In the genomic region with DNA sequence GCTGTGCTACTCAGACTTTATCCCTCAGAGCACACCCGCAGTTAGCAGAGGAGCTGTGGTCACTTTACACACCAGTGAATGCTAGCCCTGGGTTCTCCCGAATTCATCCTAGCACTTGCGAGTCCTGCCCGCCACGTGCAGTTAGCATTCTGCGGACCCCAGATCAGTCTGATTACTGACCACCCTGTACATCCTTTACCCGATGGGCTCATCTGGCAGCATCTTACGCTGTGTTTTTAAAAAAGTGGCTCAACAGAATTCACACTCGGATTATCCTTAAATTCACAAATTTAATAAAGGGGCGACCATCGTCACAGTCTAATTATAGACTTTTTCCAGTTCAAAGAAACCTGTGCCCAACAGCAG, we compare ENCODE assay signal across 8 mouse cellular contexts. TPM values are rescaled to one million over a fixed set of nuclear protein-coding genes. Genes with fewer than 3 reads are reported as not detected.
DNase-seq lines count a peak whose midpoint lies in the region; ATAC-seq lines count a peak whose summit lies in the region.

No protein-coding gene starts in this region.

- peak overlapping the region; percentile 83 for H3K27ac ChIP-seq in lung, embryonic 15.5 days
- H3K27ac ChIP-seq in embryonic facial prominence, embryonic 14.5 days (replicated peaks; ENCODE audit: low read depth, low read length), result peak overlapping the region; percentile 84
- peak overlapping the region; percentile 73 for H3K27ac ChIP-seq in intestine, embryonic 16.5 days (ENCODE audit: low read length)
- peak overlapping the region; percentile 80 for H3K27ac ChIP-seq in neural tube, embryonic 15.5 days (replicated peaks)

- H3K9me3 ChIP-seq in lung, embryonic 15.5 days, result no peaks in the 10 kb centered on the region
- no peaks in the 10 kb centered on the region for H3K9me3 ChIP-seq in embryonic facial prominence, embryonic 14.5 days (ENCODE audit: control insufficient read depth, low read length)
- H3K9me3 ChIP-seq in intestine, embryonic 16.5 days (ENCODE audit: control insufficient read depth, low read length), result no peaks in the 10 kb centered on the region
- H3K9me3 ChIP-seq in neural tube, embryonic 15.5 days (replicated peaks), result no peaks in the 10 kb centered on the region

- peak overlapping the region; percentile 88 for H3K9ac ChIP-seq in lung, embryonic 15.5 days
- peak overlapping the region; percentile 94 for H3K9ac ChIP-seq in embryonic facial prominence, embryonic 14.5 days (ENCODE audit: low read depth, low read length)
- peak overlapping the region; percentile 95 for H3K9ac ChIP-seq in intestine, embryonic 16.5 days (ENCODE audit: low read depth, low read length)
- H3K9ac ChIP-seq in neural tube, embryonic 15.5 days (replicated peaks), result peak overlapping the region; percentile 92

- H3K4me1 ChIP-seq in lung, embryonic 15.5 days, result peaks cover 32% of the 10 kb centered on the region
- peaks cover 17% of the 10 kb centered on the region for H3K4me1 ChIP-seq in embryonic facial prominence, embryonic 14.5 days (ENCODE audit: control insufficient read depth, insufficient read depth, low read length)
- peaks cover 25% of the 10 kb centered on the region for H3K4me1 ChIP-seq in intestine, embryonic 16.5 days (ENCODE audit: control insufficient read depth, insufficient read depth, low read length)
- H3K4me1 ChIP-seq in neural tube, embryonic 15.5 days, result peaks cover 49% of the 10 kb centered on the region

- peak overlapping the region; percentile 84 for H3K4me2 ChIP-seq in lung, embryonic 15.5 days
- peak overlapping the region; percentile 92 for H3K4me2 ChIP-seq in embryonic facial prominence, embryonic 14.5 days (ENCODE audit: low read depth, low read length)
- H3K4me2 ChIP-seq in intestine, embryonic 16.5 days (ENCODE audit: low read depth, low read length), result peak overlapping the region; percentile 87
- H3K4me2 ChIP-seq in neural tube, embryonic 15.5 days, result peak overlapping the region; percentile 94

- ATAC-seq in lung, embryonic 15.5 days (ENCODE audit: borderline replicate concordance, extremely low read depth, low FRiP score, low TSS enrichment), result no peak
- no peak for ATAC-seq in embryonic facial prominence, embryonic 14.5 days (ENCODE audit: low read depth)
- no peak for ATAC-seq in intestine, embryonic 16.5 days
- ATAC-seq in neural tube, embryonic 15.5 days (ENCODE audit: low FRiP score), result no peak
- no peak for ATAC-seq in cerebellum, adult (ENCODE audit: insufficient number of reproducible peaks, low FRiP score, low TSS enrichment)

- H3K27me3 ChIP-seq in lung, embryonic 15.5 days, result no peaks in the 10 kb centered on the region
- no peaks in the 10 kb centered on the region for H3K27me3 ChIP-seq in embryonic facial prominence, embryonic 14.5 days (replicated peaks; ENCODE audit: control insufficient read depth, insufficient read depth, low read length)
- no peaks in the 10 kb centered on the region for H3K27me3 ChIP-seq in intestine, embryonic 16.5 days (replicated peaks; ENCODE audit: control insufficient read depth, insufficient read depth, low read length)
- no peaks in the 10 kb centered on the region for H3K27me3 ChIP-seq in neural tube, embryonic 15.5 days (replicated peaks)

- H3K4me3 ChIP-seq in lung, embryonic 15.5 days, result peak overlapping the region; percentile 95
- peak overlapping the region; percentile 98 for H3K4me3 ChIP-seq in embryonic facial prominence, embryonic 14.5 days (ENCODE audit: low read depth, low read length)
- peak overlapping the region; percentile 94 for H3K4me3 ChIP-seq in intestine, embryonic 16.5 days (ENCODE audit: low read length)
- H3K4me3 ChIP-seq in neural tube, embryonic 15.5 days (replicated peaks), result peak overlapping the region; percentile 96

- no peak for DNase-seq in lung, postnatal 4 days
- no peak for DNase-seq in embryonic facial prominence, embryonic 14.5 days (ENCODE audit: low spot score)
- DNase-seq in urinary bladder, postnatal 10 days (ENCODE audit: low spot score), result no peak
- DNase-seq in urinary bladder, postnatal 4 days (ENCODE audit: low spot score in 2 of 2), result no peak

- peaks cover 9% of the 10 kb centered on the region; the same call in 1 of the 2 replicates for H3K36me3 ChIP-seq in lung, embryonic 15.5 days
- H3K36me3 ChIP-seq in embryonic facial prominence, embryonic 14.5 days (ENCODE audit: control insufficient read depth, insufficient read depth, low read length), result peaks cover 16% of the 10 kb centered on the region; the same call in 1 of the 2 replicates
- H3K36me3 ChIP-seq in intestine, embryonic 16.5 days (ENCODE audit: control insufficient read depth, insufficient read depth, low read length), result no peaks in the 10 kb centered on the region
- H3K36me3 ChIP-seq in neural tube, embryonic 15.5 days, result peaks cover 3% of the 10 kb centered on the region; the same call in 1 of the 2 replicates

- 4% methylated on average over 11 of the region's 11 CpGs for WGBS in lung, embryonic 15.5 days
- WGBS in embryonic facial prominence, embryonic 14.5 days, result 4% methylated on average over 11 of the region's 11 CpGs
- 7% methylated on average over 11 of the region's 11 CpGs for WGBS in intestine, embryonic 16.5 days
- WGBS in neural tube, embryonic 15.5 days, result 8% methylated on average over 11 of the region's 11 CpGs

RNA-seq across cellular contexts. Expression of a gene that starts 0.4 kb away (rescaled TPM):
- polyA plus RNA-seq in lung, embryonic 15.5 days (2015; fragmentation: Nextera tagmentation; extraction: Ambion mirVana), result 8.6 and 8.8 TPM in 2 replicates
- 5.6 and 5.8 TPM in 2 replicates for polyA plus RNA-seq in embryonic facial prominence, embryonic 14.5 days (2014; fragmentation: Nextera tagmentation; extraction: Ambion mirVana)
- polyA plus RNA-seq in intestine, embryonic 16.5 days (2015; fragmentation: Nextera tagmentation; extraction: Ambion mirVana), result 4.8 and 5.3 TPM in 2 replicates
- polyA plus RNA-seq in neural tube, embryonic 15.5 days (2015; fragmentation: Nextera tagmentation; extraction: Ambion mirVana), result 14.1 and 14.8 TPM in 2 replicates

RNA-seq across cellular contexts. Expression of a gene that starts 3.4 kb away (rescaled TPM):
- polyA plus RNA-seq in lung, embryonic 15.5 days (2015; fragmentation: Nextera tagmentation; extraction: Ambion mirVana), result 32.1 and 33.0 TPM in 2 replicates
- polyA plus RNA-seq in embryonic facial prominence, embryonic 14.5 days (2014; fragmentation: Nextera tagmentation; extraction: Ambion mirVana), result 28.1 and 29.2 TPM in 2 replicates
- polyA plus RNA-seq in intestine, embryonic 16.5 days (2015; fragmentation: Nextera tagmentation; extraction: Ambion mirVana), result 35.1 and 39.7 TPM in 2 replicates
- polyA plus RNA-seq in neural tube, embryonic 15.5 days (2015; fragmentation: Nextera tagmentation; extraction: Ambion mirVana), result 31.5 and 31.7 TPM in 2 replicates

RNA-seq across cellular contexts. Expression of a gene that starts 12.5 kb away (rescaled TPM):
- 9.0 and 10.3 TPM in 2 replicates for polyA plus RNA-seq in lung, embryonic 15.5 days (2015; fragmentation: Nextera tagmentation; extraction: Ambion mirVana)
- 0.25 TPM in 1 of 2 replicates, not detected in the other for polyA plus RNA-seq in embryonic facial prominence, embryonic 14.5 days (2014; fragmentation: Nextera tagmentation; extraction: Ambion mirVana)
- polyA plus RNA-seq in intestine, embryonic 16.5 days (2015; fragmentation: Nextera tagmentation; extraction: Ambion mirVana), result 1.3 and 1.6 TPM in 2 replicates
- not detected in 2 replicates for polyA plus RNA-seq in neural tube, embryonic 15.5 days (2015; fragmentation: Nextera tagmentation; extraction: Ambion mirVana)

RNA-seq across cellular contexts. Expression of a gene that starts 25.5 kb away (rescaled TPM):
- polyA plus RNA-seq in lung, embryonic 15.5 days (2015; fragmentation: Nextera tagmentation; extraction: Ambion mirVana), result 0.44 and 0.50 TPM in 2 replicates
- not detected in 2 replicates for polyA plus RNA-seq in embryonic facial prominence, embryonic 14.5 days (2014; fragmentation: Nextera tagmentation; extraction: Ambion mirVana)
- 0.15 and 0.18 TPM in 2 replicates for polyA plus RNA-seq in intestine, embryonic 16.5 days (2015; fragmentation: Nextera tagmentation; extraction: Ambion mirVana)
- not detected in 2 replicates for polyA plus RNA-seq in neural tube, embryonic 15.5 days (2015; fragmentation: Nextera tagmentation; extraction: Ambion mirVana)

RNA-seq across cellular contexts. Expression of a gene that starts 52.2 kb away (rescaled TPM):
- polyA plus RNA-seq in lung, embryonic 15.5 days (2015; fragmentation: Nextera tagmentation; extraction: Ambion mirVana), result 43.3 and 47.2 TPM in 2 replicates
- polyA plus RNA-seq in embryonic facial prominence, embryonic 14.5 days (2014; fragmentation: Nextera tagmentation; extraction: Ambion mirVana), result 32.4 and 34.9 TPM in 2 replicates
- polyA plus RNA-seq in intestine, embryonic 16.5 days (2015; fragmentation: Nextera tagmentation; extraction: Ambion mirVana), result 40.6 and 45.8 TPM in 2 replicates
- polyA plus RNA-seq in neural tube, embryonic 15.5 days (2015; fragmentation: Nextera tagmentation; extraction: Ambion mirVana), result 99.6 and 110 TPM in 2 replicates
